Mouse (Mus musculus) lung, embryonic 15.5 days (tissue): ENCODE data around the gene Eppin. TPM values are rescaled to one million over a fixed set of nuclear protein-coding genes. Genes with fewer than 3 reads are reported as not detected.

Experiments used
- ATAC-seq: fragments of 200-750 bp; cut with Nextera tagmentation; 2 replicates; pipeline ENCODE4 v1.8.0; 2017; ENCODE audit warnings: moderate number of reproducible peaks, borderline replicate concordance; ENCODE audit not compliant: low FRiP score, low TSS enrichment; ENCODE audit errors: extremely low read depth
- H3K27ac ChIP-seq: fragments of 300-500 bp; sonication (generic); 2 replicates; pipeline ENCODE4 v1.5.1; 2015; ENCODE audit warnings: moderate library complexity, mild to moderate bottlenecking, inconsistent platforms
- H3K27me3 ChIP-seq: fragments of 300-500 bp; sonication (generic); 2 replicates; pipeline ENCODE4 v1.6.1; 2015; ENCODE audit warnings: inconsistent platforms
- H3K36me3 ChIP-seq: fragments of 300-500 bp; sonication (generic); 2 replicates; pipeline ENCODE4 v1.6.1; 2015; ENCODE audit warnings: inconsistent platforms
- H3K4me1 ChIP-seq: fragments of 300-500 bp; sonication (generic); 2 replicates; pipeline ENCODE4 v1.6.1; 2015; ENCODE audit warnings: inconsistent platforms
- H3K4me2 ChIP-seq: fragments of 300-500 bp; sonication (generic); 2 replicates; pipeline ENCODE4 v1.6.1; 2015; ENCODE audit warnings: inconsistent platforms, mild to moderate bottlenecking, moderate library complexity
- H3K4me3 ChIP-seq: fragments of 300-500 bp; sonication (generic); 2 replicates; pipeline ENCODE4 v1.5.1; 2015; ENCODE audit warnings: mild to moderate bottlenecking, inconsistent platforms
- H3K9ac ChIP-seq: fragments of 300-500 bp; sonication (generic); 2 replicates; pipeline ENCODE4 v1.6.1; 2015; ENCODE audit warnings: inconsistent platforms
- H3K9me3 ChIP-seq: fragments of 300-500 bp; sonication (generic); 2 replicates; pipeline ENCODE4 v1.6.1; 2016; ENCODE audit warnings: inconsistent platforms
- WGBS: fragments of 180-500 bp; shearing (Covaris S2); methylation state at CpG from one replicate; pipeline ENCODE4 v1.1.7; 2015; 5-methylcytosine and 5-hydroxymethylcytosine counted together
- polyA plus RNA-seq: library from polyadenylated mRNA; unstranded; fragments of >200 nt; fragmentation: Nextera tagmentation; extraction: Ambion mirVana; gene quantifications from 2 replicates; pipeline ENCODE4 v1.2.1, GENCODE M21; 2015

Gene Eppin
- polyA plus RNA-seq, 1 experiment from 2014 or later = not detected

- Histone ChIP-seq H3K9me3 (no peaks in the 10 kb centered on the region), H3K4me1 (peaks cover 24% of the 10 kb centered on the region), H3K27ac (peak overlapping the region; percentile 74), H3K27me3 (0 out of 2 replicates have a peak, but pooled peaks cover 5% of the 10 kb centered on the region), H3K36me3 (no peaks in the 10 kb centered on the region), H3K4me2 (no peak overlapping the region; the same call in 1 of the 2 replicates), H3K9ac (no peak overlapping the region), H3K4me3 (no peak overlapping the region)
- 58% methylated on average over 8 of the region's 8 CpGs for WGBS
- no peak for ATAC-seq
These were observed 35.0 kb downstream of the Eppin start for GRCm38 (mm10) chr2:164558426-164558825.

GRCm38 (mm10) chr2:164551502-164551901 lies 41.9 kb downstream of the Eppin start:
- no peak for ATAC-seq
- Histone ChIP-seq H3K27ac (no peak overlapping the region), H3K9ac (no peak overlapping the region), H3K4me2 (no peak overlapping the region), H3K4me1 (peaks cover 11% of the 10 kb centered on the region), H3K27me3 (no peaks in the 10 kb centered on the region; the same call in 1 of the 2 replicates), H3K36me3 (no peaks in the 10 kb centered on the region), H3K4me3 (no peak overlapping the region), H3K9me3 (no peaks in the 10 kb centered on the region)
- WGBS = 63% methylated on average over 9 of the region's 9 CpGs

GRCm38 (mm10) chr2:164550895-164551269 lies 42.5 kb downstream of the Eppin start:
- WGBS = 68% methylated on average over 2 of the region's 2 CpGs

GRCm38 (mm10) chr2:164549963-164550894 lies 43.2 kb downstream of the Eppin start:
- no peak for ATAC-seq
- no peak overlapping the region for H3K4me3 ChIP-seq
- no peak overlapping the region for H3K9ac ChIP-seq
- no peaks in the 10 kb centered on the region for H3K9me3 ChIP-seq
- no peak overlapping the region for H3K27ac ChIP-seq
- WGBS = 23% methylated on average over 10 of the region's 10 CpGs
- no peak overlapping the region for H3K4me2 ChIP-seq
- H3K4me1 ChIP-seq = peaks cover 11% of the 10 kb centered on the region
- no peaks in the 10 kb centered on the region for H3K36me3 ChIP-seq
- no peaks in the 10 kb centered on the region; the same call in 1 of the 2 replicates for H3K27me3 ChIP-seq

More at GRCm38 (mm10) chr2:164550895-164551269, 42.5 kb downstream of the Eppin start:
- Histone ChIP-seq H3K9ac (no peak overlapping the region), H3K9me3 (no peaks in the 10 kb centered on the region), H3K27ac (no peak overlapping the region), H3K36me3 (no peaks in the 10 kb centered on the region), H3K27me3 (no peaks in the 10 kb centered on the region; the same call in 1 of the 2 replicates), H3K4me3 (no peak overlapping the region), H3K4me1 (peaks cover 11% of the 10 kb centered on the region), H3K4me2 (no peak overlapping the region)
- ATAC-seq = no peak

- Histone ChIP-seq H3K27me3 (no peaks in the 10 kb centered on the region; the same call in 1 of the 2 replicates), H3K27ac (peak overlapping the region; percentile 59), H3K9me3 (no peaks in the 10 kb centered on the region), H3K4me3 (no peak overlapping the region), H3K4me1 (peaks cover 15% of the 10 kb centered on the region), H3K9ac (no peak overlapping the region), H3K4me2 (no peak overlapping the region), H3K36me3 (no peaks in the 10 kb centered on the region)
- peak; percentile 55 for ATAC-seq
- WGBS = 31% methylated on average over 4 of the region's 4 CpGs
These were observed 44.1 kb downstream of the Eppin start for GRCm38 (mm10) chr2:164549338-164549737.

GRCm38 (mm10) chr2:164544454-164545097 lies 48.8 kb downstream of the Eppin start:
- WGBS = 36% methylated on average over 5 of the region's 5 CpGs
- Histone ChIP-seq H3K4me1 (peaks cover 20% of the 10 kb centered on the region), H3K9ac (no peak overlapping the region), H3K36me3 (no peaks in the 10 kb centered on the region), H3K27me3 (no peaks in the 10 kb centered on the region), H3K4me2 (no peak overlapping the region), H3K4me3 (no peak overlapping the region), H3K27ac (no peak overlapping the region), H3K9me3 (no peaks in the 10 kb centered on the region)
- no peak for ATAC-seq

GRCm38 (mm10) chr2:164543745-164544144 lies 49.6 kb downstream of the Eppin start:
- H3K4me1 ChIP-seq = peaks cover 18% of the 10 kb centered on the region
- H3K4me3 ChIP-seq = no peak overlapping the region
- no peaks in the 10 kb centered on the region for H3K9me3 ChIP-seq
- no peaks in the 10 kb centered on the region for H3K27me3 ChIP-seq
- no peak overlapping the region for H3K27ac ChIP-seq
- H3K36me3 ChIP-seq = no peaks in the 10 kb centered on the region
- ATAC-seq = no peak
- H3K9ac ChIP-seq = no peak overlapping the region
- H3K4me2 ChIP-seq = no peak overlapping the region
- WGBS = 59% methylated on average over 2 of the region's 2 CpGs

- Histone ChIP-seq H3K4me2 (no peak overlapping the region), H3K36me3 (no peaks in the 10 kb centered on the region), H3K27me3 (no peaks in the 10 kb centered on the region), H3K27ac (no peak overlapping the region), H3K9me3 (no peaks in the 10 kb centered on the region), H3K4me1 (peaks cover 18% of the 10 kb centered on the region), H3K4me3 (no peak overlapping the region), H3K9ac (no peak overlapping the region)
- 73% methylated on average over 7 of the region's 7 CpGs for WGBS
- ATAC-seq = no peak
These were observed 50.8 kb downstream of the Eppin start for GRCm38 (mm10) chr2:164542598-164542997.

- Histone ChIP-seq H3K27me3 (no peaks in the 10 kb centered on the region), H3K9ac (no peak overlapping the region), H3K4me3 (no peak overlapping the region), H3K9me3 (no peaks in the 10 kb centered on the region), H3K4me1 (peaks cover 18% of the 10 kb centered on the region), H3K36me3 (no peaks in the 10 kb centered on the region), H3K4me2 (no peak overlapping the region), H3K27ac (no peak overlapping the region)
- 53% methylated on average over 5 of the region's 5 CpGs for WGBS
- ATAC-seq = no peak
These were observed 51.3 kb downstream of the Eppin start for GRCm38 (mm10) chr2:164542132-164542531.

GRCm38 (mm10) chr2:164540652-164541427 lies 52.6 kb downstream of the Eppin start:
- peak; percentile 70; the same call in 1 of the 2 replicates for ATAC-seq
- WGBS = 25% methylated on average over 8 of the region's 8 CpGs
- no peak overlapping the region for H3K9ac ChIP-seq
- no peak overlapping the region for H3K4me2 ChIP-seq
- H3K4me1 ChIP-seq = peaks cover 18% of the 10 kb centered on the region
- no peaks in the 10 kb centered on the region for H3K27me3 ChIP-seq
- peak overlapping the region; percentile 79 for H3K27ac ChIP-seq
- no peaks in the 10 kb centered on the region for H3K9me3 ChIP-seq
- no peaks in the 10 kb centered on the region for H3K36me3 ChIP-seq
- H3K4me3 ChIP-seq = no peak overlapping the region
